Mouse (Mus musculus): Measurements from ENCODE around the gene Tle1.

GRCm38 (mm10) chr4:72122837-72123236 is 77.9 kb downstream of the Tle1 start:
- TF ChIP-seq POLR2A (IDR thresholded peaks at IDR 0.05; ENCODE audit: borderline replicate concordance, extremely low read depth, low read depth, low read length) (no peak), CTCF (IDR thresholded peaks at IDR 0.05; ENCODE audit: insufficient read depth, low read length) (no peak)
